Mouse (Mus musculus) activated CD4-positive, CD25-positive, alpha-beta regulatory T cell (primary cell): ENCODE data around the gene Vmn2r90. TPM values are rescaled to one million over a fixed set of nuclear protein-coding genes. Genes with fewer than 3 reads are reported as not detected.

Experiments used
- polyA plus RNA-seq, 2 experiments: library from polyadenylated mRNA; unstranded; fragments of 100-300 nt; shearing (Covaris generic); gene quantifications; one replicate each; pipeline ENCODE4 v1.2.1; 2017

Gene Vmn2r90
- polyA plus RNA-seq, result under 1 TPM in 1 of 2 experiments, not detected in 1; 0.15 TPM

GRCm38 (mm10) chr17:17703447-17703846 is at the start of gene Vmn2r90:
TSS of gene Vmn2r90 (plus strand) at chr17:17703747.

Other genes starting within 250 kb of the Vmn2r90 start
- gene Lnpep, start 78.7 kb upstream of the Vmn2r90 start, polyA plus RNA-seq, result 10 to 100 TPM; 32.1 to 56.0 TPM
- gene Spaca6, start 123.4 kb downstream of the Vmn2r90 start, polyA plus RNA-seq, result 1 to 10 TPM; 1.4 to 6.2 TPM
- gene Has1, start 151.5 kb downstream of the Vmn2r90 start, polyA plus RNA-seq, result not detected
- gene Fpr1, start 180.2 kb downstream of the Vmn2r90 start, polyA plus RNA-seq, result under 1 TPM; 0.60 to 0.80 TPM
- under 1 TPM in 1 of 2 experiments, not detected in 1; 0.97 TPM for gene Fpr2, start 184.1 kb downstream of the Vmn2r90 start, polyA plus RNA-seq
- not detected for gene Fpr3, start 184.1 kb downstream of the Vmn2r90 start, polyA plus RNA-seq